Mouse (Mus musculus) left cerebral cortex, adult 18-20 months (tissue): ENCODE data around the gene Kcnn3. TPM values are rescaled to one million over a fixed set of nuclear protein-coding genes. Genes with fewer than 3 reads are reported as not detected.

Source experiments
- total RNA-seq, 2 experiments: library from RNA; stranded (reverse); gene quantifications; 2 replicates each; pipeline ENCODE4 v1.2.3; 2021

Gene Kcnn3
- total RNA-seq, 2 experiments from 2014 or later, result 20.4 to 26.9 TPM

Other genes starting within 250 kb of the Kcnn3 start
- gene Slc50a1, start 249.6 kb upstream of the Kcnn3 start, total RNA-seq, result 10 to 100 TPM; 35.2 to 35.8 TPM
- gene Efna1, start 239.0 kb upstream of the Kcnn3 start, total RNA-seq, result 1 to 10 TPM; 5.9 to 8.3 TPM
- 10 to 100 TPM; 58.3 to 60.8 TPM for gene Efna3, start 197.2 kb upstream of the Kcnn3 start, total RNA-seq
- under 1 TPM in 1 of 2 experiments, not detected in 1; 0.28 TPM for gene Efna4, start 182.1 kb upstream of the Kcnn3 start, total RNA-seq
- 100 to 1,000 TPM in 1 of 2 experiments, 10 to 100 TPM in 1; 99.8 to 102 TPM for gene Adam15, start 170.2 kb upstream of the Kcnn3 start, total RNA-seq
- under 1 TPM; 0.19 to 0.42 TPM for gene Dcst2, start 158.2 kb upstream of the Kcnn3 start, total RNA-seq
- not detected for gene Dcst1, start 154.9 kb upstream of the Kcnn3 start, total RNA-seq
- gene Zbtb7b, start 125.4 kb upstream of the Kcnn3 start, total RNA-seq, result 10 to 100 TPM; 13.6 to 15.5 TPM
- gene Lenep, start 117.4 kb upstream of the Kcnn3 start, total RNA-seq, result 1 to 10 TPM; 3.8 to 6.4 TPM
- 10 to 100 TPM; 31.6 to 36.0 TPM for gene Flad1, start 108.3 kb upstream of the Kcnn3 start, total RNA-seq
- 1 to 10 TPM; 2.2 to 2.7 TPM for gene Cks1b, start 101.8 kb upstream of the Kcnn3 start, total RNA-seq
- 10 to 100 TPM; 15.0 to 15.6 TPM for gene Shc1, start 101.7 kb upstream of the Kcnn3 start, total RNA-seq
- 10 to 100 TPM; 57.2 to 66.1 TPM for gene Pygo2, start 90.0 kb upstream of the Kcnn3 start, total RNA-seq
- gene Pbxip1, start 83.5 kb upstream of the Kcnn3 start, total RNA-seq, result 10 to 100 TPM; 33.9 to 34.4 TPM
- 10 to 100 TPM; 37.8 to 38.3 TPM for gene Pmvk, start 65.6 kb upstream of the Kcnn3 start, total RNA-seq
- 100 to 1,000 TPM; 137 to 151 TPM for gene Adar, start 194.9 kb downstream of the Kcnn3 start, total RNA-seq
- 10 to 100 TPM; 28.6 to 30.0 TPM for gene Chrnb2, start 244.5 kb downstream of the Kcnn3 start, total RNA-seq